Mouse (Mus musculus) neural tube, embryonic 14.5 days (tissue): ENCODE measurements around the gene Slc5a2. TPM values are rescaled to one million over a fixed set of nuclear protein-coding genes. Genes with fewer than 3 reads are reported as not detected.

Experiments used
- ATAC-seq: fragments of 200-750 bp; cut with Nextera tagmentation; 2 replicates; pipeline ENCODE4 v1.8.0; 2017; ENCODE audit warnings: low read depth, mild to moderate bottlenecking, moderate TSS enrichment, moderate library complexity
- H3K27ac ChIP-seq: fragments of 300-500 bp; sonication (generic); 2 replicates; pipeline ENCODE4 v1.5.1; 2014; ENCODE audit warnings: low read depth, mild to moderate bottlenecking, control low read depth, low read length, moderate library complexity, mixed read lengths
- H3K27me3 ChIP-seq: fragments of 300-500 bp; sonication (generic); 2 replicates; pipeline ENCODE4 v1.6.1; 2014; ENCODE audit warnings: low read length; ENCODE audit not compliant: control insufficient read depth, insufficient read depth
- H3K36me3 ChIP-seq: fragments of 300-500 bp; sonication (generic); 2 replicates; pipeline ENCODE4 v1.6.1; 2014; ENCODE audit warnings: low read length, mixed read lengths; ENCODE audit not compliant: control insufficient read depth, insufficient read depth
- H3K4me1 ChIP-seq: fragments of 300-500 bp; sonication (generic); 2 replicates; pipeline ENCODE4 v1.6.1; 2014; ENCODE audit warnings: low read length; ENCODE audit not compliant: control insufficient read depth, insufficient read depth
- H3K4me2 ChIP-seq: fragments of 300-500 bp; sonication (generic); 2 replicates; pipeline ENCODE4 v1.6.1; 2014; ENCODE audit warnings: mild to moderate bottlenecking, low read depth, low read length, control low read depth
- H3K4me3 ChIP-seq: fragments of 300-500 bp; sonication (generic); 2 replicates; pipeline ENCODE4 v1.5.1; 2014; ENCODE audit warnings: low read depth, low read length, control low read depth, mixed read lengths
- H3K9ac ChIP-seq: fragments of 300-500 bp; sonication (generic); replicated peaks from 2 replicates; pipeline ENCODE4 v1.6.1; 2014; ENCODE audit warnings: low read depth, mild to moderate bottlenecking, control low read depth, low read length, mixed read lengths
- H3K9me3 ChIP-seq: fragments of 300-500 bp; sonication (generic); 2 replicates; pipeline ENCODE4 v1.6.1; 2016; ENCODE audit warnings: low read length; ENCODE audit not compliant: control insufficient read depth
- WGBS: fragments of 180-500 bp; shearing (Covaris S2); extraction: QIAGEN DNeasy Blood & Tissue Kit; methylation state at CpG from one replicate; pipeline ENCODE4 v1.1.7; 2014; 5-methylcytosine and 5-hydroxymethylcytosine counted together
- polyA plus RNA-seq: library from polyadenylated mRNA; unstranded; fragments of >200 nt; fragmentation: Nextera tagmentation; extraction: Ambion mirVana; gene quantifications from 2 replicates; pipeline ENCODE4 v1.2.1, GENCODE M21; 2014

The Slc5a2 gene
- polyA plus RNA-seq, 1 experiment from 2014 or later, result not detected

- H3K27ac ChIP-seq, result no peak overlapping the region
- no peak overlapping the region for H3K4me2 ChIP-seq
- H3K36me3 ChIP-seq, result no peaks in the 10 kb centered on the region
- peaks cover 9% of the 10 kb centered on the region for H3K4me1 ChIP-seq
- H3K9ac ChIP-seq, result no peak overlapping the region
- no peaks in the 10 kb centered on the region for H3K9me3 ChIP-seq
- ATAC-seq, result no peak
- no peak overlapping the region for H3K4me3 ChIP-seq
- H3K27me3 ChIP-seq, result no peaks in the 10 kb centered on the region
- WGBS, result 83% methylated on average over 3 of the region's 3 CpGs
Measured at GRCm38 (mm10) chr7:128302151-128302550, 36.7 kb downstream of the Slc5a2 start.

- no peak overlapping the region for H3K4me2 ChIP-seq
- ATAC-seq, result no peak
Measured at GRCm38 (mm10) chr7:128304198-128304597, 38.7 kb downstream of the Slc5a2 start.

GRCm38 (mm10) chr7:128304907-128305306 is 39.5 kb downstream of the Slc5a2 start:
- no peaks in the 10 kb centered on the region for H3K4me1 ChIP-seq
- no peak overlapping the region for H3K27ac ChIP-seq
- no peak overlapping the region for H3K4me3 ChIP-seq
- 0 out of 2 replicates have a peak, but pooled peaks have one; percentile 51 for ATAC-seq
- H3K27me3 ChIP-seq, result no peaks in the 10 kb centered on the region
- no peaks in the 10 kb centered on the region for H3K36me3 ChIP-seq
- H3K4me2 ChIP-seq, result no peak overlapping the region
- H3K9me3 ChIP-seq, result no peaks in the 10 kb centered on the region
- 2% methylated on average over 5 of the region's 5 CpGs for WGBS
- H3K9ac ChIP-seq, result no peak overlapping the region

More at GRCm38 (mm10) chr7:128304198-128304597, 38.7 kb downstream of the Slc5a2 start:
- Histone ChIP-seq H3K4me3 (no peak overlapping the region), H3K9ac (no peak overlapping the region), H3K27me3 (no peaks in the 10 kb centered on the region), H3K36me3 (no peaks in the 10 kb centered on the region), H3K4me1 (no peaks in the 10 kb centered on the region), H3K9me3 (no peaks in the 10 kb centered on the region), H3K27ac (no peak overlapping the region)
- WGBS, result 76% methylated on average over 6 of the region's 6 CpGs

- no peaks in the 10 kb centered on the region for H3K4me1 ChIP-seq
- H3K4me2 ChIP-seq, result no peak overlapping the region
- H3K9me3 ChIP-seq, result no peaks in the 10 kb centered on the region
- H3K27ac ChIP-seq, result no peak overlapping the region
- H3K27me3 ChIP-seq, result no peaks in the 10 kb centered on the region
- no peak for ATAC-seq
- H3K4me3 ChIP-seq, result no peak overlapping the region
- no peaks in the 10 kb centered on the region for H3K36me3 ChIP-seq
- H3K9ac ChIP-seq, result no peak overlapping the region
Measured at GRCm38 (mm10) chr7:128307851-128308250, 42.4 kb downstream of the Slc5a2 start.

- Histone ChIP-seq H3K27ac (no peak overlapping the region), H3K4me2 (no peak overlapping the region), H3K4me3 (no peak overlapping the region), H3K4me1 (no peaks in the 10 kb centered on the region), H3K36me3 (no peaks in the 10 kb centered on the region), H3K9ac (no peak overlapping the region), H3K9me3 (no peaks in the 10 kb centered on the region), H3K27me3 (no peaks in the 10 kb centered on the region)
- ATAC-seq, result no peak
- 72% methylated on average over 3 of the region's 3 CpGs for WGBS
Measured at GRCm38 (mm10) chr7:128309216-128309615, 43.8 kb downstream of the Slc5a2 start.

GRCm38 (mm10) chr7:128309776-128310175 is 44.3 kb downstream of the Slc5a2 start:
- Histone ChIP-seq H3K9ac (no peak overlapping the region), H3K4me1 (no peaks in the 10 kb centered on the region), H3K27ac (no peak overlapping the region), H3K9me3 (no peaks in the 10 kb centered on the region), H3K27me3 (no peaks in the 10 kb centered on the region), H3K4me3 (no peak overlapping the region), H3K4me2 (no peak overlapping the region), H3K36me3 (no peaks in the 10 kb centered on the region)
- 86% methylated on average over 1 of the region's 1 CpGs for WGBS
- ATAC-seq, result no peak

GRCm38 (mm10) chr7:128310229-128310688 is 44.8 kb downstream of the Slc5a2 start:
- H3K4me3 ChIP-seq, result no peak overlapping the region
- H3K36me3 ChIP-seq, result no peaks in the 10 kb centered on the region
- 78% methylated on average over 8 of the region's 8 CpGs for WGBS
- no peaks in the 10 kb centered on the region for H3K9me3 ChIP-seq
- H3K27me3 ChIP-seq, result no peaks in the 10 kb centered on the region
- H3K27ac ChIP-seq, result no peak overlapping the region
- H3K4me1 ChIP-seq, result no peaks in the 10 kb centered on the region
- ATAC-seq, result no peak
- no peak overlapping the region for H3K4me2 ChIP-seq
- no peak overlapping the region for H3K9ac ChIP-seq

GRCm38 (mm10) chr7:128311263-128311662 is 45.8 kb downstream of the Slc5a2 start:
- H3K4me2 ChIP-seq, result no peak overlapping the region
- H3K27me3 ChIP-seq, result no peaks in the 10 kb centered on the region
- H3K4me1 ChIP-seq, result no peaks in the 10 kb centered on the region
- no peak overlapping the region for H3K27ac ChIP-seq
- no peaks in the 10 kb centered on the region for H3K9me3 ChIP-seq
- no peak overlapping the region for H3K4me3 ChIP-seq
- 34% methylated on average over 3 of the region's 3 CpGs for WGBS
- H3K9ac ChIP-seq, result no peak overlapping the region
- no peak for ATAC-seq
- H3K36me3 ChIP-seq, result no peaks in the 10 kb centered on the region

- 64% methylated on average over 8 of the region's 8 CpGs for WGBS
- Histone ChIP-seq H3K9me3 (no peaks in the 10 kb centered on the region), H3K27ac (no peak overlapping the region), H3K27me3 (no peaks in the 10 kb centered on the region), H3K4me2 (no peak overlapping the region), H3K36me3 (no peaks in the 10 kb centered on the region), H3K9ac (no peak overlapping the region), H3K4me3 (no peak overlapping the region), H3K4me1 (no peaks in the 10 kb centered on the region)
- ATAC-seq, result no peak
Measured at GRCm38 (mm10) chr7:128311811-128312210, 46.4 kb downstream of the Slc5a2 start.
